Mouse (Mus musculus): ENCODE measurements around the gene Gch1. TPM values are rescaled to one million over a fixed set of nuclear protein-coding genes. Genes with fewer than 3 reads are reported as not detected.

The Gch1 gene
- polyA plus RNA-seq (2014; fragmentation: Illumina TruSeq; extraction: RNeasy Lipid Tissue Mini Kit (QIAGEN cat#74804)) = 24.4 TPM

DNA sequence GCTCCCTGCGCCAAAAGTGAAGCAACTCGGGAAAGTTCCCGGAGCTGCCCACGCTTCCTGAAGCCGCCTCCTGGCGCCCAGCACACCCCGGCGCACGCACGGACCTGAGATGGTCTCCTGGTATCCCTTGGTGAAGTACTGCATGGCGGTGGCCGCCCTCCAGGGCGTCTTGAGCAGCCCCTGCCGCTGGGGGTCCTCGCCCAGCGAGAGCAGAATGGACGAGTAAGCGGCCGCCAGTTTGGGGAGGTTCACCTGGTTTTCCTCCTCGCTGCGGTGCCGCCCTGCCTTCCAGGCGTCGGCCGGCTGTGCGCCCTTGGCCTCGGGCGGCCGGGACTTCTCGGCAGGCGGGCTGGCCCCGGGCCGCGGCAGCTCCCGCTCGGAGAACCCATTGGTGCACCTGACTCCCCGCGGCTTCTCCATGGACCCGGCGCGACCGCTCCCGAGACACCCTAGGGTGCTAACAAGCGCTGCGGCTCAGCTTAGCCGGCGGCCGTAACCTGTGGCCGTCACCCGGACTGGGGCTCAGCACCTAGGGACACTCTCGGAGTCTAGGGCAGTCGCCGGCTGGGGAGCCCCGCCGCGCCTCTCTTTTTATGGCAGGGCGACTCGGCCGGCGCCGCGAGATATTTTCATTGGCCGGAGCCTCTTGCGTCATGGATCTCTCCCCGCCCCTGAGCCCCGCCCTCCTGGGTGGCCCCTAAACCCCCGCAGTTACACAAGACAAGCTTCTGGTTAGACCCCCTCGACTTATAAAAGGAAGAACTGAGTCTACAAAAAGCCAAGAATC is at the start of gene Gch1:
Gch1 (minus strand) TSS at position 566 of the 787 bp plus-strand sequence.

Other genes with a start within 250 kb of the Gch1 start
- gene Wdhd1, start 87.4 kb upstream of the Gch1 start, polyA plus RNA-seq (2014; fragmentation: Illumina TruSeq; extraction: RNeasy Lipid Tissue Mini Kit (QIAGEN cat#74804)) = 19.7 TPM
- 61.4 TPM for gene Socs4, start 87.5 kb upstream of the Gch1 start, polyA plus RNA-seq (2014; fragmentation: Illumina TruSeq; extraction: RNeasy Lipid Tissue Mini Kit (QIAGEN cat#74804))
- 132 TPM for gene Mapk1ip1l, start 108.9 kb upstream of the Gch1 start, polyA plus RNA-seq (2014; fragmentation: Illumina TruSeq; extraction: RNeasy Lipid Tissue Mini Kit (QIAGEN cat#74804))
- gene Lgals3, start 178.3 kb upstream of the Gch1 start, polyA plus RNA-seq (2014; fragmentation: Illumina TruSeq; extraction: RNeasy Lipid Tissue Mini Kit (QIAGEN cat#74804)) = 27.6 TPM
- 8.6 TPM for gene Dlgap5, start 229.0 kb upstream of the Gch1 start, polyA plus RNA-seq (2014; fragmentation: Illumina TruSeq; extraction: RNeasy Lipid Tissue Mini Kit (QIAGEN cat#74804))